ENCODE assay signal across 15 mouse cellular contexts in the genomic region with DNA sequence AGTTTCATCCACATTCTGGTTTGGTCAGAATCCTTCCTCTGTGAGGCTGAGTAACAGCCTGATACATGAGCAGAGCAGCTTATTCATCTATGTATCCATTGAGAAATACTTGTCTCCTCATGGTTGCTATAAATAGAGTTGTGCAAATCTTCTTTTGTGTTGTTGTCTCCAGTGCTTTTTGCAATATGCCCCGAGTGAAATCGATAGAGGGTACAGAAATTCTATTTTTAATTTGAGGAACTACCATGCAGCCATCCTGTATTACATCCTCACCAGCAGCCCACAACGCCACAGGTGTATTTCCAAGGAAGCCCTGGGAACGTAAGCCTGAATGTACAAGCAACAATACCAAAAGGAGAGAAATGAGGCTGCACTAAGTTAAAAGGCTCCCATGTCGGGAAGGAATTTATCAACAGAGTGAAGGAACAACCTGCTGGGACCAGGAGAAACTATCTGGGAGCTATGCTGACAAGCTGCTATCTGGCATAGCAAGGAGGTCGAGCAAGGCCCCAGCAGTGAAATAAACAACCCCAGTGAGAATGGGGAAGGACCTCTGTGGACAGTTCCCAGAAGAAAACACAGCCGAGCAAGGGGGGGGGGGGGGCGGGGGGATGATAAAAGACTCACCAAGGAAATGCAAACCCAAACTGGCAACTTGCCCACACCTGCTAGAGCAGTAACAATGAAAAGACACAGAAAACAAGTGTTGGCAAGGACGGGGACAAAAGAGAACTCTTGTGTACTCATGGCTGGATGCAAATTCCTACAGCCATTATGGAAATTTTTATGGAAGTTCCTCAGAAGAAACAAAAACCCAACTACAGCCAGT. TPM values are rescaled to one million over a fixed set of nuclear protein-coding genes. Genes with fewer than 3 reads are reported as not detected.
DNase-seq lines count a peak whose midpoint lies in the region; ATAC-seq and TF ChIP-seq lines count a peak whose summit lies in the region.
"Had no signal": no experiment of that assay in that cellular context is flagged by ENCODE, and none has a peak within 500 bp of the region (broad histone marks: within the 10 kb centered on the region; RNA-seq: fewer than 3 reads in every experiment).

No protein-coding gene starts in this region.

- no peak for TF ChIP-seq RAD21 in CH12.LX (IDR thresholded peaks at IDR 0.05; ENCODE audit: low read depth, low read length)

- no peak for ATAC-seq in monocyte, adult 5-6 weeks (replicated peaks; ENCODE audit: insufficient number of reproducible peaks, low FRiP score, low TSS enrichment, poor library complexity, severe bottlenecking)
- ATAC-seq: activated CD4-positive, CD25-positive, alpha-beta regulatory T cell, adult 4 months had no signal

- H3K27me3 ChIP-seq in CH12.LX (replicated peaks) = no peaks in the 10 kb centered on the region

- H3K9me3 ChIP-seq in CH12.LX (replicated peaks; ENCODE audit: low read length) = no peaks in the 10 kb centered on the region
- H3K9me3 ChIP-seq: heart, embryonic 13.5 days had no signal

- peak; percentile 22; the same call in 1 of the 2 replicates for TF ChIP-seq EP300 in CH12.LX (IDR thresholded peaks at IDR 0.05; ENCODE audit: low read length)

- no peak overlapping the region for H3K9ac ChIP-seq in CH12.LX (ENCODE audit: insufficient read depth, low read depth)
- H3K9ac ChIP-seq: heart, embryonic 13.5 days; hindbrain, embryonic 14.5 days; liver, embryonic 14.5 days had no signal

- H3K4me3 ChIP-seq in CH12.LX (replicated peaks in 1 of 3; ENCODE audit: low read depth in 2 of 3, low read length in 2 of 3, poor library complexity in 1 of 3) = no peak overlapping the region
- H3K4me3 ChIP-seq: heart, embryonic 13.5 days had no signal

- H3K27ac ChIP-seq in CH12.LX (ENCODE audit: insufficient read depth, low read depth) = no peak overlapping the region
- H3K27ac ChIP-seq: heart, embryonic 13.5 days; hindbrain, embryonic 14.5 days; liver, embryonic 14.5 days had no signal

- peak; percentile 29 for DNase-seq in kidney, postnatal 10 days
- DNase-seq in kidney, adult 8-10 months = no peak
- peak; percentile 43 for DNase-seq in CH12.LX (ENCODE audit: extremely low read depth)
- DNase-seq in brain, embryonic 14.5 days (ENCODE audit: low read depth) = peak; percentile 70
- DNase-seq in thymus, postnatal 10 days (ENCODE audit: low spot score in 2 of 2) = peak; percentile 18 to 32
- no peak for DNase-seq in gastrocnemius, postnatal 14 days
- DNase-seq: cerebellum, adult 8-10 months; lung, postnatal 4 days; right cerebral cortex, postnatal 4 days had no signal

- dilution Hi-C loops in CH12.LX (cut with MboI; ENCODE audit: extremely low pct_ligation_motif_present, extremely low pct_unique_long_range_greater_than_20kb, low sequenced_read_pairs) = no loop called here

- intact Hi-C loops in gastrocnemius, postnatal 14 days (cut with DNase I; ENCODE audit: low total_unique reads) = no loop called here

- no peaks in the 10 kb centered on the region for H3K79me2 ChIP-seq in CH12.LX (replicated peaks; ENCODE audit: control insufficient read depth, extremely low read depth, insufficient read depth, poor library complexity, severe bottlenecking)

- H3K4me1 ChIP-seq in CH12.LX (ENCODE audit: control insufficient read depth in 1 of 2, insufficient read depth in 2 of 2) = peaks cover 20 to 99% of the 10 kb centered on the region in 2 experiments

- H3K36me3 ChIP-seq in CH12.LX (replicated peaks in 1 of 2; ENCODE audit: control insufficient read depth in 1 of 2, insufficient read depth in 1 of 2, low read length in 1 of 2) = no peaks in the 10 kb centered on the region
- H3K36me3 ChIP-seq: heart, embryonic 13.5 days had no signal

- no peak for TF ChIP-seq CTCF in CH12.LX (conservative IDR thresholded peaks at IDR 0.05 in 1 of 2, IDR thresholded peaks at IDR 0.05 in 1 of 2; ENCODE audit: low read depth in 2 of 2, low read length in 2 of 2)
- no peak for TF ChIP-seq CTCF in brain, embryonic 14.5 days (IDR thresholded peaks at IDR 0.05; ENCODE audit: borderline replicate concordance, extremely low read depth, insufficient read depth, insufficient read length)

- peak overlapping the region; percentile 22 for H3K4me2 ChIP-seq in CH12.LX (ENCODE audit: insufficient read depth, low read depth, poor library complexity, severe bottlenecking)
- H3K4me2 ChIP-seq: heart, embryonic 13.5 days; hindbrain, embryonic 14.5 days had no signal

- in situ Hi-C loops in CH12.LX (cut with MboI; ENCODE audit: low pct_ligation_motif_present, low pct_unique_long_range_greater_than_20kb, low sequenced_read_pairs) = no loop called here

- no peak for TF ChIP-seq POLR2A in CH12.LX (IDR thresholded peaks at IDR 0.05; ENCODE audit: low read depth, low read length)
- no peak for TF ChIP-seq POLR2A in brain, embryonic 14.5 days (IDR thresholded peaks at IDR 0.05; ENCODE audit: borderline replicate concordance, extremely low read depth, insufficient read depth, insufficient read length, poor library complexity, severe bottlenecking)

TF ChIP-seq in CH12.LX, 34 proteins besides CTCF, POLR2A, EP300 and RAD21:
- TF ChIP-seq KAT2A (IDR thresholded peaks at IDR 0.05; ENCODE audit: insufficient replicate concordance, low read length) (no peak), USF2 (conservative IDR thresholded peaks at IDR 0.05; ENCODE audit: low read depth, low read length) (no peak), HCFC1 (IDR thresholded peaks at IDR 0.05; ENCODE audit: low read depth, low read length) (no peak), MAFK (IDR thresholded peaks at IDR 0.05; ENCODE audit: insufficient replicate concordance, low read length) (no peak), MYC (IDR thresholded peaks at IDR 0.05; ENCODE audit: low read depth, low read length) (no peak), MEF2A (IDR thresholded peaks at IDR 0.05; ENCODE audit: borderline replicate concordance, low read depth, low read length) (peak; percentile 65; the same call in 1 of the 2 replicates), NRF1 (IDR thresholded peaks at IDR 0.05; ENCODE audit: low read depth, low read length) (no peak), TBP (conservative IDR thresholded peaks at IDR 0.05; ENCODE audit: low read depth, low read length) (no peak), NELFE (IDR thresholded peaks at IDR 0.05; ENCODE audit: low read depth, low read length) (no peak), CHD1 (IDR thresholded peaks at IDR 0.05; ENCODE audit: low read depth, low read length) (no peak), JUND (conservative IDR thresholded peaks at IDR 0.05; ENCODE audit: low read depth, low read length) (no peak), BHLHE40 (IDR thresholded peaks at IDR 0.05; ENCODE audit: low read depth, low read length) (no peak), ZKSCAN1 (IDR thresholded peaks at IDR 0.05; ENCODE audit: borderline replicate concordance, low read depth, low read length) (no peak), IRF4 (IDR thresholded peaks at IDR 0.05; ENCODE audit: low read depth, low read length) (no peak), TCF12 (IDR thresholded peaks at IDR 0.05; ENCODE audit: low read depth, low read length) (peak; percentile 26; the same call in 1 of the 2 replicates), SMC3 (IDR thresholded peaks at IDR 0.05; ENCODE audit: low read depth, low read length) (no peak), POLR2AphosphoS2 (IDR thresholded peaks at IDR 0.05; ENCODE audit: low read depth, low read length) (no peak), ZMIZ1 (IDR thresholded peaks at IDR 0.05; ENCODE audit: low read depth, low read length) (no peak), ETS1 (conservative IDR thresholded peaks at IDR 0.05; ENCODE audit: low read depth, low read length) (peak; percentile 39), UBTF (IDR thresholded peaks at IDR 0.05; ENCODE audit: low read depth, low read length) (no peak), ELF1 (IDR thresholded peaks at IDR 0.05; ENCODE audit: low read depth, low read length) (no peak), USF1 (IDR thresholded peaks at IDR 0.05; ENCODE audit: low read depth, low read length) (no peak), ZNF384 (IDR thresholded peaks at IDR 0.05; ENCODE audit: low read depth, low read length) (no peak), SIN3A (IDR thresholded peaks at IDR 0.05; ENCODE audit: low read length) (0 out of 2 replicates have a peak, but pooled peaks have one; percentile 49), ZC3H11A (IDR thresholded peaks at IDR 0.05; ENCODE audit: low read depth, low read length) (no peak), JUN (IDR thresholded peaks at IDR 0.05; ENCODE audit: insufficient read depth, low read depth, low read length) (no peak), CHD2 (IDR thresholded peaks at IDR 0.05; ENCODE audit: low read length) (no peak), E2F4 (IDR thresholded peaks at IDR 0.05; ENCODE audit: insufficient replicate concordance, low read depth, low read length) (no peak), MAZ (IDR thresholded peaks at IDR 0.05; ENCODE audit: low read depth, low read length) (0 out of 2 replicates have a peak, but pooled peaks have one; percentile 34), MAX (IDR thresholded peaks at IDR 0.05; ENCODE audit: low read length) (no peak), RCOR1 (conservative IDR thresholded peaks at IDR 0.05; ENCODE audit: low read depth, low read length) (no peak), MXI1 (IDR thresholded peaks at IDR 0.05; ENCODE audit: low read depth, low read length) (no peak; the same call in 1 of the 2 replicates), PAX5 (IDR thresholded peaks at IDR 0.05; ENCODE audit: low read length) (no peak), GABPA (IDR thresholded peaks at IDR 0.05; ENCODE audit: insufficient replicate concordance, low read depth, low read length) (no peak)

RNA-seq across cellular contexts. Expression of gene Slco4a1, which starts 10.9 kb away (rescaled TPM):
- total RNA-seq in CH12.LX (2012; rRNA removed) = 3.9 and 4.8 TPM in 2 replicates
- 1.4 and 1.9 TPM in 2 replicates for total RNA-seq in CH12.LX (2014; rRNA removed)
- 4.3 and 5.4 TPM in 2 replicates for polyA plus RNA-seq in CH12.LX (2012; ENCODE audit: insufficient read length, low read depth)
- 2.1 and 2.7 TPM in 2 replicates for polyA plus RNA-seq in brain, embryonic 14.5 days (2012; rRNA removed)
- 0.43 to 3.4 TPM (median 1.7 TPM) in 3 replicates for total RNA-seq in monocyte, adult 5-6 weeks (2017)
- total RNA-seq in gastrocnemius, postnatal 14 days (2021) = under 1 TPM; 0.23 to 0.24 TPM
- total RNA-seq: gastrocnemius, adult 18-20 months had no signal

RNA-seq across cellular contexts. Expression of gene Ntsr1, which starts 54.6 kb away (rescaled TPM):
- total RNA-seq in CH12.LX (2012; rRNA removed) (not detected in 2 replicates), CH12.LX (2014; rRNA removed) (not detected in 2 replicates)
- not detected in 2 replicates for polyA plus RNA-seq in CH12.LX (2012; ENCODE audit: insufficient read length, low read depth)
- polyA plus RNA-seq in brain, embryonic 14.5 days (2012; rRNA removed) = 3.6 and 4.3 TPM in 2 replicates
- total RNA-seq in monocyte, adult 5-6 weeks (2017) = not detected in 3 replicates
- not detected for total RNA-seq in gastrocnemius, postnatal 14 days (2021)
- total RNA-seq: gastrocnemius, adult 18-20 months had no signal
- polyA plus RNA-seq: activated CD4-positive, CD25-positive, alpha-beta regulatory T cell, adult 4 months had no signal

Comparison
In these comparisons a context has a peak if more than half of its experiments do, and no peak if none do; other contexts are left out.
1. DNase-seq: peak in kidney, postnatal 10 days (single experiment), CH12.LX (single experiment), brain, embryonic 14.5 days (single experiment) and thymus, postnatal 10 days (2 of 2); none in kidney, adult 8-10 months (0 of 2) and gastrocnemius, postnatal 14 days (single experiment).